Mouse (Mus musculus) neural tube, embryonic 10.5 days (tissue): ENCODE data around the gene Olfr1161.
"Not testable (repeated sequence)": the region's sequence is repeated elsewhere in the genome, so short reads cannot be mapped to it uniquely, and the experiment has no call there.

Source experiments
- DNase-seq: peaks from one replicate; pipeline ENCODE4 v3.0.0-alpha.2; 2017; ENCODE audit warnings: low spot score; ENCODE audit errors: extremely low spot score

Gene Olfr1161

DNA sequence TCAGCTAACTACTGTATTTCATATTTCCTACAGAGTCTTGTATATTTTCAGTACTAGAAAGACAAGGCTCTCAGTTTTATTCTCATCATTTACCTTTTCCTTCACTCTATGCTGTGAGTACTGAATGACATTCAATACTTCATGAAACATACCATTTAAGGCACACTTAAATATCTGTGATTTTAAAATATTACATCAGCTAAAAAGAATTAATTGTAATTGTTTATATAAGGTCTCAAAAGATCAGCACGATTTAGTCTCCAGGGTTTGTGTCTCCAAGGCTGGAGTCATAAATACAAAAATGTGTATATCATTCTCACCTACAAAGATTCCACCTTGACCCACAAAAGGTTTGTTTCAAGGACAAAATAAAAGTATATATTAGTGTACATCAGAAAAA, at the start of gene Olfr1161:
Gene Olfr1161 (plus strand): TSS at position 301 of the 400 bp plus-strand sequence.
- DNase-seq: not testable (repeated sequence)

DNA sequence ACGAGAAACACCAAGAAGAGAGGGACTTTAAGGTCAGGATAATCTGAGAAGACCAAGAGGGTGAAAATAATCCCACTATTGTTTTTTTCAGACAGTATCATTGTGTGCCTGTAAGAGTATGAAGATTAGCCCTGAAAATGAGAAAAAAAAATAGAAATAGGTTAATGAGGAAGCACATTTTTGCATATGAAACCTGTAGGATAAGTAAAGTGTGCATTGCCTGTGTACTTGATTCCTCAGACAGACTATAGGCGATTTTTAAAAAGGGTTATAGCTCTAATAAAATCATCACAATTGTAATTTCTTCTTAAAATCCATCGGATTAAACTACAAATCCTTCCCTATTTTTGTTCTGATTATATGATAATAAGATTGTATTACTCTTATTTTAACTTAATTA, 48.0 kb upstream of the Olfr1161 start, which contains the start of gene Olfr74:
Gene Olfr74 (minus strand): TSS at position 101 of the 400 bp plus-strand sequence.
- no peak for DNase-seq

DNA sequence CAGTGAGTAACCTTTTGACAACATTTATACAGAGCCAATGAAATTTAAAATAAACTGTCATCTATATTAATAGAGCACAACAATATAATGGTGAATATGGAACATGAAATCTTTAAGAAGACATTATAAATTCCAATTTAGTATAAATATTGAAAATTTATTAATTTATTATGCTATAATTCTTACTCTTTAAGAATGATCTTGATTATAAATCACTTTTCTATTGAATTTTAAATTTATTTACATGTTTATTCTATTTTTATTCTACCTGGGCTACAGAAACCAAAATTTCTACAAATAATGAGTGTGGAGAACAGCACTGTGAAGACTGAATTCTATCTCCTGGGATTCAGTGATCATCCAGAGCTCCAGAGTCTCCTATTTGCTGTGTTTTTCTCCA, 32.8 kb upstream of the Olfr1161 start, which contains the start of gene Olfr1158:
Gene Olfr1158 (plus strand): TSS at position 301 of the 400 bp plus-strand sequence.
- no peak for DNase-seq

- DNase-seq: no peak
These were observed 14.9 kb upstream of the Olfr1161 start, which contains the start of gene Olfr1160 for GRCm38 (mm10) chr2:88007515-88008318. Olfr1160 (minus strand) TSS chr2:88008268.

- DNase-seq: no peak
These were observed 15.0 kb downstream of the Olfr1161 start, which contains the start of gene Olfr73 for GRCm38 (mm10) chr2:88037599-88037998. Olfr73 (minus strand) TSS chr2:88037699.

DNA sequence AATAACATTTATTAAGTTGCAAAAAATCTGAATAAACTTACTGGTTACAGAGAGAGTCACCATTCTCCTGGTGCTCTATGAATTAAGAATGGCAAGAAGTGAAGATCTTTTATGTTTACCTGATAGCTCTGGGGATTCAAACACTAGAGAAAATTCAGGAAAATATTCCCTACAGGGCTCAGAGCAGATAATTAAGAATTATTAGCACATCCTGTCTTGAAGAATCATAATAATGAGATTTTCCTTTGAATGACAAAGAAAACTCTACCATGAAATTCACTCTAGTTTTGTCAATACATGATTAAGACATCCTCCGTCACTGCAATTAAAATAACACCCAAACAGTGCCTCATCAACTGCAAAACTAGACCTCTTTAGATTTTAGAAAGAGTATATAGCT, 28.5 kb downstream of the Olfr1161 start, which contains the start of gene Olfr1162:
Gene Olfr1162 (minus strand): TSS at position 101 of the 400 bp plus-strand sequence.
- DNase-seq: no peak

- no peak for DNase-seq
These were observed 41.0 kb downstream of the Olfr1161 start for GRCm38 (mm10) chr2:88063587-88063986.

DNA sequence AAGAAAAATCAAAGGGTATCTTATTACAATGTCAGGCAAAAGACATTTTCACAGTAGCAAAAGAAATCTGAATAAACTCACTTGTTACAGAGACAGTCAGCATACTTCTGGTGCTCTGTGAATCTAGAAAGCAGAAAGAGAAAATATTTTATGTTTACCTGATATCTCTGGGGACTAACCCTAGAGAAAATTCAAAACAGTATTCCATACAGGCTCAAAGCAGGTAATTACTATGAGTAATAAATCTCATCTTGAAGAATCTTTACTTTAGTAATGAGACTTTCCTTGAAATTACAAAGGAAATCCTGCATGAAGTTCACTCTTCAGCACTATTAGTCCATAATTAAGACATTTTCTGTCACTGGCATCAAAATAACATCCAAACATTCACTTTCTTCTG, 49.2 kb downstream of the Olfr1161 start, which contains the start of gene Olfr1163:
Gene Olfr1163 (minus strand): TSS at position 101 of the 400 bp plus-strand sequence.
- DNase-seq: no peak
